Mouse (Mus musculus): ENCODE results near the gene Madd. TPM values are rescaled to one million over a fixed set of nuclear protein-coding genes. Genes with fewer than 3 reads are reported as not detected.

Madd gene
- polyA plus RNA-seq, 2 experiments = 2.7 to 7.1 TPM

DNA sequence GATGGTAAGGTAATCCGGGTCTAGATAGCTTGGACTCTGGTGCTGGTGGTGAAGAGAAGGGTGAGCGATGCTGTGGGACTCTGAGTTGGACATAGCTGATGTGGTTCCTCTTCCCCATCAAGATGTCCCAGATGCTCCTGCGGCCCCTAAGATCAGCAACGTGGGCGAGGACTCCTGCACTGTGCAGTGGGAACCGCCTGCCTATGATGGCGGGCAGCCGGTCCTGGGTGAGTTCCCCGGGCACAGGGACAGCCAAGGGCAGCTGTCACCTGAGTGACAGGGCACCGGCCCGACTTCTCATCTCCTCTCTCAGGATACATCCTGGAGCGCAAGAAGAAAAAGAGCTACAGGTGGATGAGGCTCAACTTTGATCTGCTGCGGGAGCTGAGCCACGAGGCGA, 52.4 kb downstream of the Madd start:
- Histone ChIP-seq H3K4me2 (ENCODE audit: low read depth) (no peak overlapping the region), H3K4me3 (ENCODE audit: insufficient read depth in 1 of 2, low read depth in 2 of 2, low read length in 2 of 2) (no peak overlapping the region), H3K36me3 (replicated peaks; ENCODE audit: control insufficient read depth, insufficient read depth, low read depth) (no peaks in the 10 kb centered on the region), H3K27ac (no peak overlapping the region), H3K4me1 (replicated peaks; ENCODE audit: control insufficient read depth in 2 of 2, insufficient read depth in 2 of 2, low read length in 1 of 2) (no peaks in the 10 kb centered on the region), H3K9me3 (ENCODE audit: control insufficient read depth, low read length) (no peaks in the 10 kb centered on the region), H3K9ac (replicated peaks) (no peak overlapping the region), H3K27me3 (ENCODE audit: control insufficient read depth, insufficient read depth, low read length) (no peaks in the 10 kb centered on the region)
- DNase-seq (ENCODE audit: low read depth in 3 of 3, low spot score in 3 of 3) = no peak
- TF ChIP-seq EP300 (IDR thresholded peaks at IDR 0.05; ENCODE audit: low read depth) (no peak), CTCF (IDR thresholded peaks at IDR 0.05; ENCODE audit: low read depth) (no peak)
- 78% methylated on average over 15 of the region's 15 CpGs for WGBS (ENCODE audit: insufficient replicate concordance)
- ATAC-seq (ENCODE audit: insufficient read depth) = no peak

DNA sequence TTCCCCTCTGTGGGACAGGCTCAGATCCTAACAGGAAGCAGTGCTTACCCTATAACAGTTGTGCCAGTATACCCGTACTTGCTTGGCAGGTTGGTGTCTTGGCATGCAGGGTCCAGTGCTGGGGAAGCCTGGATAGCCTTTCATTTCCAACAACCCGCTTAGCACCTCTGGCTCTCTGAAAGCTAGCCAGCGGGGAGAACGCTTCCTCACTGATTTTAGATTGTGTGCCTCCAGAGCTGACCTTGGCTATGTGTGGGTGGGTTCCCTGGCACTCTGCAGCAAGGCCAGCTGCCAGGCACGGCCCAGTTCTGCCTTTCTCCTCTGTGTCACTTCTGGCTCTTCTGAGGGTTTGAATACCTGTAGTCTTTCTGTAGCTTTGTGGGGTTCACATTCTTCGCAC, 53.5 kb downstream of the Madd start:
- ATAC-seq (ENCODE audit: insufficient read depth) (no peak), DNase-seq (ENCODE audit: low read depth in 3 of 3, low spot score in 3 of 3) (no peak)
- TF ChIP-seq CTCF (IDR thresholded peaks at IDR 0.05; ENCODE audit: low read depth) = no peak
- TF ChIP-seq EP300 (IDR thresholded peaks at IDR 0.05; ENCODE audit: low read depth) = no peak
- Histone ChIP-seq H3K4me1 (replicated peaks; ENCODE audit: control insufficient read depth in 2 of 2, insufficient read depth in 2 of 2, low read length in 1 of 2) (no peaks in the 10 kb centered on the region), H3K27me3 (ENCODE audit: control insufficient read depth, insufficient read depth, low read length) (no peaks in the 10 kb centered on the region), H3K27ac (no peak overlapping the region), H3K36me3 (replicated peaks; ENCODE audit: control insufficient read depth, insufficient read depth, low read depth) (no peaks in the 10 kb centered on the region), H3K4me2 (ENCODE audit: low read depth) (no peak overlapping the region), H3K4me3 (ENCODE audit: insufficient read depth in 1 of 2, low read depth in 2 of 2, low read length in 2 of 2) (no peak overlapping the region), H3K9ac (replicated peaks) (no peak overlapping the region), H3K9me3 (ENCODE audit: control insufficient read depth, low read length) (no peaks in the 10 kb centered on the region)
- 68% methylated on average over 6 of the region's 6 CpGs for WGBS (ENCODE audit: insufficient replicate concordance)

DNA sequence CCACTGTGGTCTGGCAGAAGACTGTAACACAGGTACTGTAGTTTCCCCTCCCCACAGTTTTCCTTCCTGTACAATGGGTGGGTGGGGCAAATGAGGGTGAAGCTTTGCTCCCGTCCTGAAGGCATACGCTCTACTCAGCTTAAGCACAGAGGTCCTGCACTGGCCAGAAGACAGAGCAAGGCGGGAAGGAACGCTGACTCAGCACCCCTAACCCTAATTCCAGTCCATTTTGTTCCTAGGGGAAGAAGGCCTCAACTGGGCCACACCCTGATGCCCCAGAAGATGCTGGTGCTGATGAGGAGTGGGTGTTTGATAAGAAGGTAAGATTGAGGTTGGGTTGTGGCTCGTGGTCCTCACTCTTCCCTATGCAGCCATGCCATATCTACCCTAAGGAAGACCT, 54.9 kb downstream of the Madd start:
- TF ChIP-seq CTCF (IDR thresholded peaks at IDR 0.05; ENCODE audit: low read depth) (no peak), EP300 (IDR thresholded peaks at IDR 0.05; ENCODE audit: low read depth) (no peak)
- Histone ChIP-seq H3K27ac (no peak overlapping the region), H3K36me3 (replicated peaks; ENCODE audit: control insufficient read depth, insufficient read depth, low read depth) (no peaks in the 10 kb centered on the region), H3K9me3 (ENCODE audit: control insufficient read depth, low read length) (no peaks in the 10 kb centered on the region), H3K4me3 (ENCODE audit: insufficient read depth in 1 of 2, low read depth in 2 of 2, low read length in 2 of 2) (no peak overlapping the region), H3K4me2 (ENCODE audit: low read depth) (no peak overlapping the region), H3K4me1 (replicated peaks; ENCODE audit: control insufficient read depth in 2 of 2, insufficient read depth in 2 of 2, low read length in 1 of 2) (no peaks in the 10 kb centered on the region), H3K9ac (replicated peaks) (no peak overlapping the region), H3K27me3 (ENCODE audit: control insufficient read depth, insufficient read depth, low read length) (no peaks in the 10 kb centered on the region)
- DNase-seq (ENCODE audit: low read depth in 3 of 3, low spot score in 3 of 3) (no peak), ATAC-seq (ENCODE audit: insufficient read depth) (no peak)
- WGBS (ENCODE audit: insufficient replicate concordance) = 59% methylated on average over 5 of the region's 5 CpGs

DNA sequence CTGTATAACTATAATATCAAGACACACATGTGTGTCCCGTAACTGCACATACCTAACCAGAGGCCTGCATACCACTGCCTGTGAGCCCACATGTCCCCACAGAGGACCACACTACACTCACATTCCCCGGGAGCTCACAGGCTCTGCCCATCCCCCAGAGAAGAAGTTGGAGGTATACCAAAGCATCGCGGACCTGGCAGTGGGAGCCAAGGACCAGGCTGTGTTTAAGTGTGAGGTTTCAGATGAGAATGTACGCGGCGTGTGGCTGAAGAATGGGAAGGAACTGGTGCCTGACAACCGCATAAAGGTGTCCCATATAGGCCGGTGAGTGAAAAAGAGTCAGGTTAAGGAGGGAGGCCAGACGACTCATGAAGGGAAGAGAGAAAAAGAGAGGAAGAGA, 58.5 kb downstream of the Madd start:
- 68% methylated on average over 10 of the region's 10 CpGs for WGBS (ENCODE audit: insufficient replicate concordance)
- no peaks in the 10 kb centered on the region for H3K27me3 ChIP-seq (ENCODE audit: control insufficient read depth, insufficient read depth, low read length)

DNA sequence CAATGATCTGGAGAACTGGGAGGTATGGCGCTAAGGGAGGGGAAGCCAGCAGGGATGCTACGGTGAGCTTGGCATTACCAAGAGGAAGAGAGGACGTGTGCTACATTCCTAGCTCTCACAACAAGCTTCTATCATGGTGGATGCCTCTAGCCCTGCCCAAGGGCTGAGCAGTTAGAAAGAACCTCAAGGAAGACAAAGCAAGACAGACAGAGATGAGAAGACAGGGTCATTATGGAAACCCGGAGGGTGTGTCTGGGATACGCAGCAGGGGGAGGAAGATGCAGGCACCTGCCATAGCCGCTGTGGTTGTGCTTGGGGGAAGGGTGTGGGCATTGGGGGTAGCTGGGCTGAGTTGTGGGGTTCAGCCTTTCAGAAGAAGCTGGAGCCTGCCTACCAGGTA, 60.1 kb downstream of the Madd start:
- DNase-seq (ENCODE audit: low read depth in 3 of 3, low spot score in 3 of 3) = no peak
- 66% methylated on average over 6 of the region's 6 CpGs for WGBS (ENCODE audit: insufficient replicate concordance)
- TF ChIP-seq CTCF (IDR thresholded peaks at IDR 0.05; ENCODE audit: low read depth) (no peak), EP300 (IDR thresholded peaks at IDR 0.05; ENCODE audit: low read depth) (no peak)

More for the DNA sequence above, 58.5 kb downstream of the Madd start:
- Histone ChIP-seq H3K9me3 (ENCODE audit: control insufficient read depth, low read length) (no peaks in the 10 kb centered on the region), H3K4me1 (replicated peaks; ENCODE audit: control insufficient read depth in 2 of 2, insufficient read depth in 2 of 2, low read length in 1 of 2) (no peaks in the 10 kb centered on the region), H3K27ac (no peak overlapping the region), H3K36me3 (replicated peaks; ENCODE audit: control insufficient read depth, insufficient read depth, low read depth) (no peaks in the 10 kb centered on the region), H3K4me2 (ENCODE audit: low read depth) (no peak overlapping the region), H3K4me3 (ENCODE audit: insufficient read depth in 1 of 2, low read depth in 2 of 2, low read length in 2 of 2) (no peak overlapping the region), H3K9ac (replicated peaks) (no peak overlapping the region)
- DNase-seq (ENCODE audit: low read depth in 3 of 3, low spot score in 3 of 3) = no peak
- TF ChIP-seq EP300 (IDR thresholded peaks at IDR 0.05; ENCODE audit: low read depth) (no peak), CTCF (IDR thresholded peaks at IDR 0.05; ENCODE audit: low read depth) (no peak)
- ATAC-seq (ENCODE audit: insufficient read depth) = no peak

More for the DNA sequence above, 60.1 kb downstream of the Madd start:
- Histone ChIP-seq H3K36me3 (replicated peaks; ENCODE audit: control insufficient read depth, insufficient read depth, low read depth) (no peaks in the 10 kb centered on the region), H3K9me3 (ENCODE audit: control insufficient read depth, low read length) (no peaks in the 10 kb centered on the region), H3K4me2 (ENCODE audit: low read depth) (no peak overlapping the region), H3K9ac (replicated peaks) (no peak overlapping the region), H3K4me3 (ENCODE audit: insufficient read depth in 1 of 2, low read depth in 2 of 2, low read length in 2 of 2) (no peak overlapping the region), H3K4me1 (replicated peaks; ENCODE audit: control insufficient read depth in 2 of 2, insufficient read depth in 2 of 2, low read length in 1 of 2) (no peaks in the 10 kb centered on the region), H3K27ac (no peak overlapping the region), H3K27me3 (ENCODE audit: control insufficient read depth, insufficient read depth, low read length) (no peaks in the 10 kb centered on the region)
- no peak for ATAC-seq (ENCODE audit: insufficient read depth)

Data from liver, embryonic 14.5 days (tissue).